Comparison of ENCODE assay signal across 21 mouse cellular contexts in genomic region chr6:48702601-48703000, GRCm38 (mm10). TPM values are rescaled to one million over a fixed set of nuclear protein-coding genes. Genes with fewer than 3 reads are reported as not detected.
DNase-seq lines count a peak whose midpoint lies in the region; ATAC-seq and TF ChIP-seq lines count a peak whose summit lies in the region.
"Had no signal": no experiment of that assay in that cellular context is flagged by ENCODE, and none has a peak within 500 bp of the region (broad histone marks: within the 10 kb centered on the region; RNA-seq: fewer than 3 reads in every experiment).

No protein-coding gene starts in this region.

- TF ChIP-seq POLR2A in small intestine, adult 2 months (IDR thresholded peaks at IDR 0.05; ENCODE audit: low read depth, low read length), result no peak

- no peaks in the 10 kb centered on the region for H3K9me3 ChIP-seq in hindbrain, postnatal 0 days (ENCODE audit: low read length)
- no peaks in the 10 kb centered on the region for H3K9me3 ChIP-seq in hindbrain, embryonic 12.5 days (replicated peaks)
- no peaks in the 10 kb centered on the region for H3K9me3 ChIP-seq in liver, postnatal 0 days (ENCODE audit: low read length)
- H3K9me3 ChIP-seq: G1E; megakaryocyte, embryonic 14.5 days had no signal

- H3K27ac ChIP-seq in hindbrain, postnatal 0 days, result no peak overlapping the region
- H3K27ac ChIP-seq in hindbrain, embryonic 12.5 days, result no peak overlapping the region
- H3K27ac ChIP-seq in liver, postnatal 0 days (ENCODE audit: low read depth), result no peak overlapping the region
- no peak overlapping the region for H3K27ac ChIP-seq in small intestine, adult 2 months (ENCODE audit: insufficient read depth, low read depth, low read length)

- H3K36me3 ChIP-seq in hindbrain, postnatal 0 days (ENCODE audit: insufficient read depth, low read length), result no peaks in the 10 kb centered on the region
- no peaks in the 10 kb centered on the region for H3K36me3 ChIP-seq in hindbrain, embryonic 12.5 days
- H3K36me3 ChIP-seq in liver, postnatal 0 days (replicated peaks; ENCODE audit: insufficient read depth, low read length), result 0 out of 2 replicates have a peak, but pooled peaks cover 2% of the 10 kb centered on the region
- peaks cover 4% of the 10 kb centered on the region for H3K36me3 ChIP-seq in small intestine, adult 2 months (ENCODE audit: control insufficient read depth, insufficient read depth, low read length)
- H3K36me3 ChIP-seq: G1E had no signal

- TF ChIP-seq CTCF in hindbrain, postnatal 0 days (IDR thresholded peaks at IDR 0.05; ENCODE audit: low read depth), result 0 out of 2 replicates have a peak, but pooled peaks have one; percentile 8
- peak; percentile 26; the same call in 1 of the 2 replicates for TF ChIP-seq CTCF in liver, postnatal 0 days (IDR thresholded peaks at IDR 0.05; ENCODE audit: low read depth)
- peak; percentile 39 for TF ChIP-seq CTCF in Patski (IDR thresholded peaks at IDR 0.05)
- TF ChIP-seq CTCF in small intestine, adult 2 months (IDR thresholded peaks at IDR 0.05; ENCODE audit: extremely low read depth, insufficient read length, insufficient replicate concordance, low read depth, low read length), result 0 out of 2 replicates have a peak, but pooled peaks have one; percentile 9

- in situ Hi-C loops in Patski (cut with MboI; ENCODE audit: low pct_unique_long_range_greater_than_20kb), result no loop called here

- H3K27me3 ChIP-seq in hindbrain, postnatal 0 days (ENCODE audit: insufficient read depth, low read length), result no peaks in the 10 kb centered on the region
- no peaks in the 10 kb centered on the region for H3K27me3 ChIP-seq in hindbrain, embryonic 12.5 days
- H3K27me3 ChIP-seq in liver, postnatal 0 days (ENCODE audit: insufficient read depth, low read length), result no peaks in the 10 kb centered on the region
- H3K27me3 ChIP-seq in Patski, result no peaks in the 10 kb centered on the region
- no peaks in the 10 kb centered on the region for H3K27me3 ChIP-seq in small intestine, adult 2 months (ENCODE audit: control insufficient read depth, insufficient read depth, low read length)
- H3K27me3 ChIP-seq: megakaryocyte, embryonic 14.5 days had no signal

- H3K4me1 ChIP-seq in hindbrain, postnatal 0 days (ENCODE audit: insufficient read depth, low read length), result no peaks in the 10 kb centered on the region
- no peaks in the 10 kb centered on the region for H3K4me1 ChIP-seq in hindbrain, embryonic 12.5 days
- peaks cover 14% of the 10 kb centered on the region for H3K4me1 ChIP-seq in liver, postnatal 0 days (ENCODE audit: insufficient read depth)
- no peaks in the 10 kb centered on the region; the same call in 1 of the 2 replicates for H3K4me1 ChIP-seq in small intestine, adult 2 months (ENCODE audit: control insufficient read depth, insufficient read depth, insufficient read length, low read length)

- TF ChIP-seq EP300 in liver, postnatal 0 days (IDR thresholded peaks at IDR 0.05; ENCODE audit: low read depth), result no peak

- no peak overlapping the region for H3K4me2 ChIP-seq in hindbrain, postnatal 0 days (ENCODE audit: low read depth, low read length)
- no peak overlapping the region for H3K4me2 ChIP-seq in hindbrain, embryonic 12.5 days (replicated peaks)
- H3K4me2 ChIP-seq in liver, postnatal 0 days (ENCODE audit: low read depth, low read length), result no peak overlapping the region

- ATAC-seq in hindbrain, postnatal 0 days, result no peak
- no peak for ATAC-seq in hindbrain, embryonic 12.5 days (ENCODE audit: low FRiP score)
- ATAC-seq in liver, postnatal 0 days, result no peak
- ATAC-seq in Patski, result no peak
- ATAC-seq in granulocyte monocyte progenitor cell, adult 5-6 weeks (replicated peaks; ENCODE audit: poor library complexity, severe bottlenecking), result no peak
- ATAC-seq: activated CD4-positive, CD25-positive, alpha-beta regulatory T cell, adult 4 months; forebrain, embryonic 16.5 days had no signal

- DNase-seq in hindbrain, postnatal 0 days (ENCODE audit: low spot score), result no peak
- no peak for DNase-seq in liver, postnatal 0 days
- DNase-seq in liver, result no peak
- DNase-seq in Patski (ENCODE audit: low read depth, low spot score), result no peak
- DNase-seq: adrenal gland, postnatal 36 days; cerebellum, postnatal 14 days; gastrocnemius, postnatal 25 days; kidney, postnatal 25 days; layer of hippocampus, postnatal 36 days; lung, adult 18-20 months; right cerebral cortex, adult 18-20 months had no signal

- CTCF ChIA-PET in Patski (lab: Charles Lee), result no interaction called here

- POLR2A ChIA-PET in Patski (lab: Charles Lee), result no interaction called here

- 77% methylated on average over 5 of the region's 5 CpGs for WGBS in hindbrain, postnatal 0 days
- WGBS in hindbrain, embryonic 12.5 days, result 74% methylated on average over 5 of the region's 5 CpGs
- 74% methylated on average over 5 of the region's 5 CpGs for WGBS in liver, postnatal 0 days (ENCODE audit: insufficient replicate concordance)
- WGBS in small intestine, adult 2 months, result 68% methylated on average over 5 of the region's 5 CpGs

- H3K4me3 ChIP-seq in hindbrain, postnatal 0 days (ENCODE audit: low read length), result no peak overlapping the region
- H3K4me3 ChIP-seq in hindbrain, embryonic 12.5 days, result no peak overlapping the region
- no peak overlapping the region for H3K4me3 ChIP-seq in liver, postnatal 0 days (ENCODE audit: low read depth, low read length)
- H3K4me3 ChIP-seq in small intestine, adult 2 months (ENCODE audit: low read depth, low read length), result no peak overlapping the region
- H3K4me3 ChIP-seq: erythroblast, embryonic 14.5 days; megakaryocyte, embryonic 14.5 days had no signal

- no peak overlapping the region for H3K9ac ChIP-seq in hindbrain, postnatal 0 days (replicated peaks; ENCODE audit: low read length)
- no peak overlapping the region for H3K9ac ChIP-seq in hindbrain, embryonic 12.5 days
- H3K9ac ChIP-seq in liver, postnatal 0 days (replicated peaks), result no peak overlapping the region

RNA-seq across cellular contexts. Expression of gene Gimap6, which starts 5.4 kb away (rescaled TPM):
- total RNA-seq in hindbrain, postnatal 0 days (2014; rRNA removed), result 3.5 and 5.7 TPM in 2 replicates
- polyA plus RNA-seq in hindbrain, postnatal 0 days (2015; fragmentation: Nextera tagmentation; extraction: Ambion mirVana), result 6.7 and 7.1 TPM in 2 replicates
- polyA plus RNA-seq in hindbrain, embryonic 12.5 days (2016; fragmentation: Nextera tagmentation; extraction: Ambion mirVana), result 8.5 and 9.6 TPM in 2 replicates
- polyA plus RNA-seq in liver, postnatal 0 days (2015; fragmentation: Nextera tagmentation; extraction: Ambion mirVana), result 12.2 and 12.5 TPM in 2 replicates
- not detected for polyA plus RNA-seq in Patski (2021)
- 2.0 and 5.0 TPM in 2 replicates for polyA plus RNA-seq in small intestine, adult 2 months (2012; rRNA removed)
- total RNA-seq in granulocyte monocyte progenitor cell, adult 5-6 weeks (2014; fragmentation: Nextera tagmentation), result 0.58 and 1.4 TPM in 2 replicates
- 4.1 and 6.3 TPM in 2 replicates for total RNA-seq in granulocyte monocyte progenitor cell, adult 5-6 weeks (2017)
- polyA plus RNA-seq: erythroblast, embryonic 14.5 days had no signal

RNA-seq across cellular contexts. Expression of gene Gm28053, which starts 15.8 kb away (rescaled TPM):
- total RNA-seq in hindbrain, postnatal 0 days (2014; rRNA removed), result not detected in 2 replicates
- polyA plus RNA-seq in hindbrain, postnatal 0 days (2015; fragmentation: Nextera tagmentation; extraction: Ambion mirVana), result not detected in 2 replicates
- 1.7 TPM in 1 of 2 replicates, not detected in the other for polyA plus RNA-seq in hindbrain, embryonic 12.5 days (2016; fragmentation: Nextera tagmentation; extraction: Ambion mirVana)
- polyA plus RNA-seq in liver, postnatal 0 days (2015; fragmentation: Nextera tagmentation; extraction: Ambion mirVana), result 1.1 TPM in 1 of 2 replicates, not detected in the other
- not detected for polyA plus RNA-seq in Patski (2021)
- polyA plus RNA-seq in small intestine, adult 2 months (2012; rRNA removed), result not detected in 2 replicates
- total RNA-seq in granulocyte monocyte progenitor cell, adult 5-6 weeks (2014; fragmentation: Nextera tagmentation), result 11.1 TPM in 1 of 2 replicates, not detected in the other
- 3.1 TPM in 1 of 2 replicates, not detected in the other for total RNA-seq in granulocyte monocyte progenitor cell, adult 5-6 weeks (2017)
- total RNA-seq: G1E; gastrocnemius, postnatal 25 days; layer of hippocampus, postnatal 36 days had no signal
- polyA plus RNA-seq: erythroblast, embryonic 14.5 days; forebrain, embryonic 16.5 days; G1E; hindbrain, embryonic 11.5 days; limb, embryonic 11.5 days had no signal

RNA-seq across cellular contexts. Expression of gene Gimap7, which starts 15.8 kb away (rescaled TPM):
- total RNA-seq in hindbrain, postnatal 0 days (2014; rRNA removed), result not detected in 2 replicates
- polyA plus RNA-seq in hindbrain, postnatal 0 days (2015; fragmentation: Nextera tagmentation; extraction: Ambion mirVana), result not detected in 2 replicates
- polyA plus RNA-seq in hindbrain, embryonic 12.5 days (2016; fragmentation: Nextera tagmentation; extraction: Ambion mirVana), result not detected in 2 replicates
- 0.59 and 0.65 TPM in 2 replicates for polyA plus RNA-seq in liver, postnatal 0 days (2015; fragmentation: Nextera tagmentation; extraction: Ambion mirVana)
- polyA plus RNA-seq in Patski (2021), result not detected
- 1.5 and 2.5 TPM in 2 replicates for polyA plus RNA-seq in small intestine, adult 2 months (2012; rRNA removed)
- not detected in 2 replicates for total RNA-seq in granulocyte monocyte progenitor cell, adult 5-6 weeks (2014; fragmentation: Nextera tagmentation)
- not detected in 2 replicates for total RNA-seq in granulocyte monocyte progenitor cell, adult 5-6 weeks (2017)
- total RNA-seq: gastrocnemius, postnatal 25 days; layer of hippocampus, postnatal 36 days had no signal
- polyA plus RNA-seq: erythroblast, embryonic 14.5 days; forebrain, embryonic 16.5 days; G1E; hindbrain, embryonic 11.5 days; limb, embryonic 11.5 days had no signal

RNA-seq across cellular contexts. Expression of gene Gimap4, which starts 18.3 kb away (rescaled TPM):
- 0.78 and 1.6 TPM in 2 replicates for total RNA-seq in hindbrain, postnatal 0 days (2014; rRNA removed)
- polyA plus RNA-seq in hindbrain, postnatal 0 days (2015; fragmentation: Nextera tagmentation; extraction: Ambion mirVana), result 0.56 and 0.66 TPM in 2 replicates
- 4.2 and 5.4 TPM in 2 replicates for polyA plus RNA-seq in hindbrain, embryonic 12.5 days (2016; fragmentation: Nextera tagmentation; extraction: Ambion mirVana)
- polyA plus RNA-seq in liver, postnatal 0 days (2015; fragmentation: Nextera tagmentation; extraction: Ambion mirVana), result 13.5 and 14.5 TPM in 2 replicates
- polyA plus RNA-seq in Patski (2021), result 0.73 TPM
- 4.3 and 9.3 TPM in 2 replicates for polyA plus RNA-seq in small intestine, adult 2 months (2012; rRNA removed)
- not detected in 2 replicates for total RNA-seq in granulocyte monocyte progenitor cell, adult 5-6 weeks (2014; fragmentation: Nextera tagmentation)
- 0.60 and 1.3 TPM in 2 replicates for total RNA-seq in granulocyte monocyte progenitor cell, adult 5-6 weeks (2017)
- total RNA-seq: G1E had no signal
- polyA plus RNA-seq: erythroblast, embryonic 14.5 days; G1E had no signal

RNA-seq across cellular contexts. Expression of gene Gimap9, which starts 26.7 kb away (rescaled TPM):
- 2.1 and 2.4 TPM in 2 replicates for total RNA-seq in hindbrain, postnatal 0 days (2014; rRNA removed)
- 1.2 and 2.0 TPM in 2 replicates for polyA plus RNA-seq in hindbrain, postnatal 0 days (2015; fragmentation: Nextera tagmentation; extraction: Ambion mirVana)
- 3.7 and 4.4 TPM in 2 replicates for polyA plus RNA-seq in hindbrain, embryonic 12.5 days (2016; fragmentation: Nextera tagmentation; extraction: Ambion mirVana)
- 10.2 and 10.9 TPM in 2 replicates for polyA plus RNA-seq in liver, postnatal 0 days (2015; fragmentation: Nextera tagmentation; extraction: Ambion mirVana)
- polyA plus RNA-seq in Patski (2021), result 20.6 TPM
- polyA plus RNA-seq in small intestine, adult 2 months (2012; rRNA removed), result 0.27 and 0.62 TPM in 2 replicates
- 8.3 and 10.3 TPM in 2 replicates for total RNA-seq in granulocyte monocyte progenitor cell, adult 5-6 weeks (2014; fragmentation: Nextera tagmentation)
- 9.4 and 16.1 TPM in 2 replicates for total RNA-seq in granulocyte monocyte progenitor cell, adult 5-6 weeks (2017)
- polyA plus RNA-seq: erythroblast, embryonic 14.5 days had no signal
